Mouse (Mus musculus): ENCODE measurements around the gene Srp14. TPM values are rescaled to one million over a fixed set of nuclear protein-coding genes. Genes with fewer than 3 reads are reported as not detected.

The Srp14 gene
- polyA plus RNA-seq, 1 experiment from 2014 or later: 196 TPM

- 59% methylated on average over 3 of the region's 3 CpGs for WGBS
- Histone ChIP-seq H3K9me3 (no peaks in the 10 kb centered on the region), H3K27me3 (replicated peaks) (no peaks in the 10 kb centered on the region; the same call in 1 of the 2 replicates), H3K4me3 (no peak overlapping the region), H3K9ac (no peak overlapping the region), H3K4me2 (no peak overlapping the region), H3K36me3 (no peaks in the 10 kb centered on the region), H3K27ac (replicated peaks) (no peak overlapping the region), H3K4me1 (peaks cover 25% of the 10 kb centered on the region)
- ATAC-seq (ENCODE audit: extremely low read depth, insufficient number of reproducible peaks, low FRiP score, low TSS enrichment): no peak
These were observed 8.3 kb upstream of the Srp14 start for GRCm38 (mm10) chr2:118487806-118488205.

- Histone ChIP-seq H3K4me2 (no peak overlapping the region), H3K36me3 (no peaks in the 10 kb centered on the region), H3K27ac (replicated peaks) (no peak overlapping the region), H3K4me1 (peaks cover 25% of the 10 kb centered on the region), H3K9me3 (no peaks in the 10 kb centered on the region), H3K9ac (peak overlapping the region; percentile 42; the same call in 1 of the 2 replicates), H3K27me3 (replicated peaks) (no peaks in the 10 kb centered on the region; the same call in 1 of the 2 replicates), H3K4me3 (no peak overlapping the region)
- no peak for ATAC-seq (ENCODE audit: extremely low read depth, insufficient number of reproducible peaks, low FRiP score, low TSS enrichment)
- 9% methylated on average over 12 of the region's 12 CpGs for WGBS
These were observed 7.4 kb upstream of the Srp14 start for GRCm38 (mm10) chr2:118486933-118487332.

- H3K4me2 ChIP-seq: no peak overlapping the region
- 70% methylated on average over 3 of the region's 3 CpGs for WGBS
- ATAC-seq (ENCODE audit: extremely low read depth, insufficient number of reproducible peaks, low FRiP score, low TSS enrichment): no peak
These were observed 5.9 kb upstream of the Srp14 start for GRCm38 (mm10) chr2:118485415-118485814.

GRCm38 (mm10) chr2:118484386-118484898 is 4.9 kb upstream of the Srp14 start:
- H3K27ac ChIP-seq (replicated peaks): no peak overlapping the region
- no peaks in the 10 kb centered on the region for H3K9me3 ChIP-seq
- H3K4me2 ChIP-seq: no peak overlapping the region
- H3K4me1 ChIP-seq: 0 out of 2 replicates have a peak, but pooled peaks cover 3% of the 10 kb centered on the region
- H3K4me3 ChIP-seq: no peak overlapping the region
- ATAC-seq (ENCODE audit: extremely low read depth, insufficient number of reproducible peaks, low FRiP score, low TSS enrichment): no peak
- no peaks in the 10 kb centered on the region for H3K36me3 ChIP-seq
- H3K9ac ChIP-seq: no peak overlapping the region
- WGBS: 72% methylated on average over 9 of the region's 9 CpGs
- no peaks in the 10 kb centered on the region; the same call in 1 of the 2 replicates for H3K27me3 ChIP-seq (replicated peaks)

More at GRCm38 (mm10) chr2:118485415-118485814, 5.9 kb upstream of the Srp14 start:
- Histone ChIP-seq H3K36me3 (no peaks in the 10 kb centered on the region), H3K9ac (no peak overlapping the region), H3K27ac (replicated peaks) (no peak overlapping the region), H3K4me1 (peaks cover 11% of the 10 kb centered on the region), H3K27me3 (replicated peaks) (no peaks in the 10 kb centered on the region; the same call in 1 of the 2 replicates), H3K9me3 (no peaks in the 10 kb centered on the region), H3K4me3 (no peak overlapping the region)

GRCm38 (mm10) chr2:118483032-118483431 is 3.5 kb upstream of the Srp14 start:
- no peak overlapping the region for H3K27ac ChIP-seq (replicated peaks)
- H3K4me1 ChIP-seq: peaks cover 12% of the 10 kb centered on the region
- no peak overlapping the region for H3K4me2 ChIP-seq
- no peak overlapping the region for H3K9ac ChIP-seq
- 74% methylated on average over 5 of the region's 5 CpGs for WGBS
- 0 out of 2 replicates have a peak, but pooled peaks cover 2% of the 10 kb centered on the region for H3K36me3 ChIP-seq
- no peak for ATAC-seq (ENCODE audit: extremely low read depth, insufficient number of reproducible peaks, low FRiP score, low TSS enrichment)
- no peak overlapping the region for H3K4me3 ChIP-seq
- no peaks in the 10 kb centered on the region for H3K9me3 ChIP-seq
- no peaks in the 10 kb centered on the region; the same call in 1 of the 2 replicates for H3K27me3 ChIP-seq (replicated peaks)

- H3K4me1 ChIP-seq: peaks cover 15% of the 10 kb centered on the region
- no peaks in the 10 kb centered on the region for H3K27me3 ChIP-seq (replicated peaks)
- H3K36me3 ChIP-seq: peaks cover 21% of the 10 kb centered on the region
- H3K9ac ChIP-seq: no peak overlapping the region
- 84% methylated on average over 7 of the region's 7 CpGs for WGBS
- no peak for ATAC-seq (ENCODE audit: extremely low read depth, insufficient number of reproducible peaks, low FRiP score, low TSS enrichment)
- no peak overlapping the region for H3K4me3 ChIP-seq
- H3K4me2 ChIP-seq: no peak overlapping the region
- no peaks in the 10 kb centered on the region for H3K9me3 ChIP-seq
- H3K27ac ChIP-seq (replicated peaks): 0 out of 2 replicates have a peak overlapping the region, but pooled peaks have one; percentile 84
These were observed 1.4 kb upstream of the Srp14 start for GRCm38 (mm10) chr2:118480886-118481285.

GRCm38 (mm10) chr2:118478833-118479549 is 520 bp downstream of the Srp14 start:
- Histone ChIP-seq H3K4me1 (peaks cover 15% of the 10 kb centered on the region), H3K36me3 (peaks cover 40% of the 10 kb centered on the region), H3K4me2 (peak overlapping the region; percentile 93), H3K27ac (replicated peaks) (peak overlapping the region; percentile 84), H3K9me3 (no peaks in the 10 kb centered on the region), H3K4me3 (peak overlapping the region; percentile 97), H3K27me3 (replicated peaks) (no peaks in the 10 kb centered on the region), H3K9ac (peak overlapping the region; percentile 96)
- WGBS: 2% methylated on average over 52 of the region's 52 CpGs
- no peak; the same call in 1 of the 2 replicates for ATAC-seq (ENCODE audit: extremely low read depth, insufficient number of reproducible peaks, low FRiP score, low TSS enrichment)

GRCm38 (mm10) chr2:118468354-118468753 is 11.2 kb downstream of the Srp14 start:
- no peak overlapping the region for H3K4me2 ChIP-seq
- 0 out of 2 replicates have a peak, but pooled peaks cover 4% of the 10 kb centered on the region for H3K4me1 ChIP-seq
- H3K36me3 ChIP-seq: peaks cover 96% of the 10 kb centered on the region
- no peak for ATAC-seq (ENCODE audit: extremely low read depth, insufficient number of reproducible peaks, low FRiP score, low TSS enrichment)
- H3K27ac ChIP-seq (replicated peaks): no peak overlapping the region
- H3K9ac ChIP-seq: no peak overlapping the region
- H3K27me3 ChIP-seq (replicated peaks): no peaks in the 10 kb centered on the region
- H3K4me3 ChIP-seq: no peak overlapping the region
- H3K9me3 ChIP-seq: no peaks in the 10 kb centered on the region

GRCm38 (mm10) chr2:118466601-118467000 is 12.9 kb downstream of the Srp14 start:
- Histone ChIP-seq H3K9ac (no peak overlapping the region), H3K27me3 (replicated peaks) (no peaks in the 10 kb centered on the region), H3K4me1 (peaks cover 4% of the 10 kb centered on the region), H3K4me2 (no peak overlapping the region), H3K4me3 (no peak overlapping the region), H3K9me3 (no peaks in the 10 kb centered on the region), H3K27ac (replicated peaks) (no peak overlapping the region), H3K36me3 (peaks cover 96% of the 10 kb centered on the region)
- 59% methylated on average over 1 of the region's 1 CpGs for WGBS
- ATAC-seq (ENCODE audit: extremely low read depth, insufficient number of reproducible peaks, low FRiP score, low TSS enrichment): no peak

GRCm38 (mm10) chr2:118465894-118466293 is 13.6 kb downstream of the Srp14 start:
- H3K9me3 ChIP-seq: no peaks in the 10 kb centered on the region
- H3K27me3 ChIP-seq (replicated peaks): no peaks in the 10 kb centered on the region
- H3K36me3 ChIP-seq: peaks cover 95% of the 10 kb centered on the region
- no peak overlapping the region for H3K9ac ChIP-seq
- H3K4me2 ChIP-seq: no peak overlapping the region
- 52% methylated on average over 2 of the region's 2 CpGs for WGBS
- no peak overlapping the region; the same call in 1 of the 2 replicates for H3K27ac ChIP-seq (replicated peaks)
- no peak for ATAC-seq (ENCODE audit: extremely low read depth, insufficient number of reproducible peaks, low FRiP score, low TSS enrichment)
- H3K4me1 ChIP-seq: peaks cover 11% of the 10 kb centered on the region
- H3K4me3 ChIP-seq: no peak overlapping the region

GRCm38 (mm10) chr2:118464450-118464849 is 15.1 kb downstream of the Srp14 start:
- no peak overlapping the region for H3K4me3 ChIP-seq
- no peaks in the 10 kb centered on the region for H3K9me3 ChIP-seq
- H3K9ac ChIP-seq: no peak overlapping the region
- WGBS: 64% methylated on average over 3 of the region's 3 CpGs
- no peak overlapping the region for H3K4me2 ChIP-seq
- peaks cover 94% of the 10 kb centered on the region for H3K36me3 ChIP-seq
- no peaks in the 10 kb centered on the region for H3K27me3 ChIP-seq (replicated peaks)
- no peak for ATAC-seq (ENCODE audit: extremely low read depth, insufficient number of reproducible peaks, low FRiP score, low TSS enrichment)
- H3K4me1 ChIP-seq: peaks cover 11% of the 10 kb centered on the region
- H3K27ac ChIP-seq (replicated peaks): no peak overlapping the region

Data from heart, embryonic 13.5 days (tissue).